Mouse (Mus musculus) embryonic facial prominence, embryonic 12.5 days (tissue): ENCODE results near the gene 1810010H24Rik. TPM values are rescaled to one million over a fixed set of nuclear protein-coding genes. Genes with fewer than 3 reads are reported as not detected.
"Not testable (repeated sequence)": the region's sequence is repeated elsewhere in the genome, so short reads cannot be mapped to it uniquely, and the experiment has no call there.

ENCODE experiments used
- ATAC-seq: fragments of 200-750 bp; cut with Nextera tagmentation; 2 replicates; pipeline ENCODE4 v1.8.0; 2017; ENCODE audit not compliant: insufficient number of reproducible peaks, insufficient read depth, low FRiP score, low TSS enrichment
- H3K27ac ChIP-seq: fragments of 300-500 bp; sonication (generic); 2 replicates; pipeline ENCODE4 v1.5.1; 2016; ENCODE audit warnings: mild to moderate bottlenecking
- H3K27me3 ChIP-seq: fragments of 300-500 bp; sonication (generic); 2 replicates; pipeline ENCODE4 v1.6.1; 2016; ENCODE audit warnings: mild to moderate bottlenecking, moderate library complexity
- H3K36me3 ChIP-seq: fragments of 300-500 bp; sonication (generic); 2 replicates; pipeline ENCODE4 v1.6.1; 2016; ENCODE audit warnings: mild to moderate bottlenecking
- H3K4me1 ChIP-seq: fragments of 300-500 bp; sonication (generic); 2 replicates; pipeline ENCODE4 v1.6.1; 2016
- H3K4me2 ChIP-seq: fragments of 300-500 bp; sonication (generic); replicated peaks from 2 replicates; pipeline ENCODE4 v1.6.1; 2016; ENCODE audit warnings: mild to moderate bottlenecking, moderate library complexity
- H3K4me3 ChIP-seq: fragments of 300-500 bp; sonication (generic); 2 replicates; pipeline ENCODE4 v1.5.1; 2016; ENCODE audit warnings: mild to moderate bottlenecking
- H3K9ac ChIP-seq: fragments of 300-500 bp; sonication (generic); 2 replicates; pipeline ENCODE4 v1.6.1; 2016; ENCODE audit warnings: mild to moderate bottlenecking, moderate library complexity
- H3K9me3 ChIP-seq: fragments of 300-500 bp; sonication (generic); 2 replicates; pipeline ENCODE4 v1.6.1; 2016; ENCODE audit warnings: mild to moderate bottlenecking, moderate library complexity
- WGBS: fragments of 180-500 bp; shearing (Covaris S2); methylation state at CpG from one replicate; pipeline ENCODE4 v1.1.7; 2016; 5-methylcytosine and 5-hydroxymethylcytosine counted together
- polyA plus RNA-seq: library from polyadenylated mRNA; unstranded; fragments of >200 nt; fragmentation: Nextera tagmentation; extraction: Ambion mirVana; gene quantifications from 2 replicates; pipeline ENCODE4 v1.2.1, GENCODE M21; 2016

Gene 1810010H24Rik
- 1.6 and 2.3 TPM in 2 replicates for polyA plus RNA-seq

DNA sequence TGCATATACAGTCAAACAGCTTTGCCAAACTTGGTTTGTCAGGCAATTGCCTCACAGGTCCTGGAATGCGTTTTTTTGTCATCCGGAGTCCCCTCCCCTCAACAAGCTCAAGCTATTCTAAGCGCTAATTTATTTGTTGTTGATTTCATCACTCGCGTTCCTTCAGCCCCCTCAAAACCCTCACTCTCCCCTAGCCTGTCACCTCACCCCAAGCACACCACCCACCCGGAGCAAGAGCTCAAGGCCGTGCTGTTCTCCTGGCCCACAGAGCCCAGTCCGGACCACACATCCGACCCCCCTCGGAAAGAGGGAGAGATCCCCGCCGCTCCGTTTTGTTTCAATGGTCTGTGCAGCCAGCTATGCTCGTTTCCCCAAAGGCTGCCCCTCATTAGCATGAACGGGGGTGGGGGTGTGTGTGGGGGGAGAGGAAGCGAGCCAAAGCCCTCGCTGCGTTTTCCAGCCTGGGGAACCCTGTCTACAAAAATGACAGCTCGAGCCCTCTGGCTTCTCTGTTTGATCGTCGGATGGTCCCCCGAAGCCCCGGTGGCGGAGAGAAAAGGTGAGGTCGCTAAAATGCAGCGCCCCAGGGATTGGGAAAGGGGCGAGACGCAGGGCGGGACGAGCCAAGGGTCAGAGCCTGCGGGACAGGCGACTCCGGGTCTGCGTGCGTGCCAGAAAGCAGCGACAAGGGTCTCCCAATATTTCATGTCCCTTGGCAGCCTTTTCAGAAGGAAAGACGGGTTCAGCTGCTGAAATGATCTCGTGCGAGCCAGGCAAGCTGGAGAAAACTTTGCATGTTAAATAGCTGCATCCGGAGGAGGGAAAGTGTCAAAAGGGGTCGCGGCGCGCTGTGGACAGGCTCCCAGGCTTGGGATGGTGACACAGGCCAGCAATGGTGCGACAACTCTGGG, at the start of gene 1810010H24Rik:
TSS of gene 1810010H24Rik (plus strand) at position 271 of the 911 bp plus-strand sequence.
- Histone ChIP-seq H3K4me2 (peak within 1 kb of the TSS; percentile 86), H3K9me3 (no peaks in the 10 kb centered on the region), H3K27ac (no peak within 1 kb of the TSS), H3K27me3 (peaks cover 21% of the 10 kb centered on the region), H3K36me3 (no peaks in the 10 kb centered on the region), H3K4me1 (peaks cover 30% of the 10 kb centered on the region), H3K4me3 (peak within 1 kb of the TSS; percentile 46), H3K9ac (peak within 1 kb of the TSS; percentile 37)
- under 1% methylated on average over 45 of the region's 45 CpGs for WGBS
- no peak for ATAC-seq

DNA sequence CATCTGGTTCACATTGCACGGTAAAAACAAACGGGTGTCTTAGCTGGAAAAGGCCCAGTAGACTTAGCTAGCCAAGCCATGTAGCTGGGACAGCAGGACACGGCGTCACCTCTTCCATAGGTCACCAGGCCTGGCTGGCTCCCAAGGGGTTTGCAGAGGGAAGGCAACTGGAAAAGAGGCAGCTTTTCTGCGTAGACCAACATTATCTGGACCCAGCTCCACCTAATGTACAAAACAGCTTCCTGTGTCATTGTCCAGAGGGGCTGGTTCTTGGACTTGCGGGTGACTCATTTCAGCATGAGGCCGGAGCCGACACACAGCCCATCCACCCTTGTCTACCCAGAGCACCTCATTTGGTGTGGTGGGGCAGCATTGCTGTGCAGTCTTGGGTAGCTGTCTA, 49.3 kb upstream of the 1810010H24Rik start:
- Histone ChIP-seq H3K4me3 (no peak overlapping the region), H3K36me3 (no peaks in the 10 kb centered on the region), H3K4me2 (no peak overlapping the region), H3K27ac (no peak overlapping the region), H3K9ac (no peak overlapping the region), H3K9me3 (no peaks in the 10 kb centered on the region), H3K27me3 (no peaks in the 10 kb centered on the region), H3K4me1 (0 out of 2 replicates have a peak, but pooled peaks cover 5% of the 10 kb centered on the region)
- WGBS = 75% methylated on average over 8 of the region's 8 CpGs
- ATAC-seq = no peak

DNA sequence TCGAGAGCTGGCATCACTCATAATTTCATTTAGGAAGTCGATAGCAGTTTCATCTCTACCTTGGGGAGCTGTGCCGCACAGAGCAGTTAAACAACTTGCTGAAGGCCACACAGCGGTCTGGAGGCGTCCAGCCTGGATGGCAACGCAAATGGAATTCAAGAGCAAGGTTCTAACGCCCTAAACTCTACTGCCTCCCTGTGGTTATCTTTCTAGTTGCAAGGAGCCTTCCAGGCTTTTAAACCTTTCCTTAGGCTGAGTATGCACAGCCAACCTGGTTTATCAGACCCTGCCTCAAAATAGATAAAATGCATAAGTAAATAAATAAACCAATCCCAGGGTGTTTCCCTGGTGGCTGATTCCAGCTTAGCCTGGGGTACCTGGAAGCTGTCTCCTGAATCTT, 45.0 kb upstream of the 1810010H24Rik start:
- Histone ChIP-seq H3K9me3 (no peaks in the 10 kb centered on the region), H3K4me2 (no peak overlapping the region), H3K4me1 (0 out of 2 replicates have a peak, but pooled peaks cover 5% of the 10 kb centered on the region), H3K9ac (no peak overlapping the region), H3K4me3 (no peak overlapping the region), H3K27ac (no peak overlapping the region), H3K36me3 (no peaks in the 10 kb centered on the region; the same call in 1 of the 2 replicates), H3K27me3 (no peaks in the 10 kb centered on the region)
- ATAC-seq = no peak
- 28% methylated on average over 7 of the region's 7 CpGs for WGBS

GRCm38 (mm10) chr11:106981787-106982186, 43.7 kb upstream of the 1810010H24Rik start:
- no peak for ATAC-seq
- no peaks in the 10 kb centered on the region for H3K27me3 ChIP-seq
- H3K4me2 ChIP-seq = no peak overlapping the region
- H3K27ac ChIP-seq = no peak overlapping the region
- WGBS = 56% methylated on average over 1 of the region's 1 CpGs
- H3K4me3 ChIP-seq = no peak overlapping the region
- no peak overlapping the region for H3K9ac ChIP-seq
- H3K36me3 ChIP-seq = no peaks in the 10 kb centered on the region; the same call in 1 of the 2 replicates
- H3K9me3 ChIP-seq = no peaks in the 10 kb centered on the region
- no peaks in the 10 kb centered on the region for H3K4me1 ChIP-seq

DNA sequence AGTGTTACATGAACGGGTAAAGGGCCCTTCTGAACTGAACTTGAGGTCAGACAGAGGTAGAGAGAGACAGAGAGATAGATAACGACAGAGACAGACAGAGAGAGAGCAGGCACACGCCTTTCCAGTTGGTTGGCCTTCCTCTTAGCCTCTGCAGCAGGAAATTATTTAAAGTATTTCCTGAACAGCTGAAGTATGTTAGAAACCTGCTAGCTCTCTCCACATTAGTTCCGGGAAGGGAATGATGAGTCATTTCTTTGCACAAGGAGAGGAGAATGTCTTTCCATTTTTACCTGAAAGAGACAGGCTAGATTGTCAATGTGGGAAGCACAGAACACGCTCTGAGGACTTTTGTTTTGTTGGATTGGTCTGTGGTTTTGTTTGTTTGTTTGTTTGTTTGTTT, 43.1 kb upstream of the 1810010H24Rik start:
- Histone ChIP-seq H3K27me3 (no peaks in the 10 kb centered on the region), H3K9me3 (no peaks in the 10 kb centered on the region), H3K4me1 (no peaks in the 10 kb centered on the region), H3K36me3 (peaks cover 2% of the 10 kb centered on the region; the same call in 1 of the 2 replicates), H3K4me2 (no peak overlapping the region), H3K27ac (no peak overlapping the region), H3K9ac (no peak overlapping the region), H3K4me3 (no peak overlapping the region)
- WGBS = 40% methylated on average over 5 of the region's 5 CpGs
- no peak for ATAC-seq

DNA sequence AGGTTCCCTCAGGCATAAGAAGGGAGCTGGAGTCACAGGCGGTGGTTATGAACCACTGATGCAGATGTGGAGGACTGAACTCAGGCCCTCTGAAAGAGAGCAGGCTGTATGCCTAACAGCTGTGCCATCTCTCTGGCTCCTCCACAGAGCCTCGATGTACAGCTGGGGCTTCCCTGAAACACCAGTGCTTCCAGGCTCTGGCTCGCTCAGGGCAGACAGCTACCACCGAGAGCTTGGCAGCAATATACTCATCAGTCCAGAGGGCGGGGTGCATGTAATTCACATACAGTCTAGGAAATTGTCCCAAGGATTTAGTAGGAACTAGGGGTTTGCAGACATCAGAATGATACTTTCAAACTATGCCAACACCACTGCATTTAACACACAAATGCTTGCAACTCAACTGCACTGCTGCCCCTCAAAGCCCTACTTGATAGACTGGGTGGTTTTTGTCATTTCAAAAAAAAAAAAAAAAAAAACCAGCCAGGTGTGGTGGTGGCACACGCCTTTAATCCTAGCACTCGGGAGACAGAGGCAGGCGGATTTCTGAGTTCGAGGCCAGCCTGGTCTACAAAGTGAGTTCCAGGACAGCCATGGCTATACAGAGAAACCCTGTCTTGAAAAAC, 39.4 kb upstream of the 1810010H24Rik start:
- not testable (repeated sequence) for H3K27me3 ChIP-seq, H3K27ac ChIP-seq, H3K4me1 ChIP-seq, H3K4me2 ChIP-seq, H3K4me3 ChIP-seq, ATAC-seq, H3K9me3 ChIP-seq, H3K9ac ChIP-seq
- whole genome bisulfite sequencing = 84% methylated on average over 9 of the region's 9 CpGs
- H3K36me3 ChIP-seq = peaks cover 31% of the 10 kb centered on the region

GRCm38 (mm10) chr11:106987384-106987783, 38.1 kb upstream of the 1810010H24Rik start:
- peaks cover 41% of the 10 kb centered on the region for H3K36me3 ChIP-seq
- 92% methylated on average over 2 of the region's 2 CpGs for WGBS

GRCm38 (mm10) chr11:106994246-106995085, 31.0 kb upstream of the 1810010H24Rik start:
- no peaks in the 10 kb centered on the region for H3K9me3 ChIP-seq
- H3K9ac ChIP-seq = no peak overlapping the region
- WGBS = 90% methylated on average over 3 of the region's 3 CpGs
- H3K4me3 ChIP-seq = no peak overlapping the region
- no peak overlapping the region for H3K4me2 ChIP-seq
- no peak for ATAC-seq
- H3K27ac ChIP-seq = no peak overlapping the region
- peaks cover 62% of the 10 kb centered on the region for H3K36me3 ChIP-seq
- H3K27me3 ChIP-seq = no peaks in the 10 kb centered on the region
- H3K4me1 ChIP-seq = 0 out of 2 replicates have a peak, but pooled peaks cover 5% of the 10 kb centered on the region

More at GRCm38 (mm10) chr11:106987384-106987783, 38.1 kb upstream of the 1810010H24Rik start:
- H3K4me3 ChIP-seq = no peak overlapping the region
- H3K4me1 ChIP-seq = no peaks in the 10 kb centered on the region
- no peaks in the 10 kb centered on the region for H3K9me3 ChIP-seq
- no peaks in the 10 kb centered on the region for H3K27me3 ChIP-seq
- no peak overlapping the region for H3K27ac ChIP-seq
- H3K9ac ChIP-seq = no peak overlapping the region
- no peak overlapping the region for H3K4me2 ChIP-seq
- ATAC-seq = no peak

- not testable (repeated sequence) for H3K4me1 ChIP-seq, ATAC-seq, H3K4me3 ChIP-seq, H3K27ac ChIP-seq, H3K27me3 ChIP-seq, H3K9ac ChIP-seq, H3K9me3 ChIP-seq
- peak overlapping the region; percentile 63 for H3K4me2 ChIP-seq
- peaks cover 45% of the 10 kb centered on the region for H3K36me3 ChIP-seq
- WGBS = 94% methylated on average over 7 of the region's 7 CpGs
Observed at GRCm38 (mm10) chr11:106996492-106996891, 29.0 kb upstream of the 1810010H24Rik start.

GRCm38 (mm10) chr11:106997976-106998375, 27.5 kb upstream of the 1810010H24Rik start:
- ATAC-seq = no peak
- peak overlapping the region; percentile 63 for H3K4me2 ChIP-seq
- 15% methylated on average over 5 of the region's 5 CpGs for WGBS
- no peaks in the 10 kb centered on the region for H3K9me3 ChIP-seq
- H3K27ac ChIP-seq = no peak overlapping the region
- 0 out of 2 replicates have a peak, but pooled peaks cover 5% of the 10 kb centered on the region for H3K4me1 ChIP-seq
- peaks cover 35% of the 10 kb centered on the region for H3K36me3 ChIP-seq
- peak overlapping the region; percentile 97 for H3K9ac ChIP-seq
- peak overlapping the region; percentile 100 for H3K4me3 ChIP-seq
- no peaks in the 10 kb centered on the region for H3K27me3 ChIP-seq

DNA sequence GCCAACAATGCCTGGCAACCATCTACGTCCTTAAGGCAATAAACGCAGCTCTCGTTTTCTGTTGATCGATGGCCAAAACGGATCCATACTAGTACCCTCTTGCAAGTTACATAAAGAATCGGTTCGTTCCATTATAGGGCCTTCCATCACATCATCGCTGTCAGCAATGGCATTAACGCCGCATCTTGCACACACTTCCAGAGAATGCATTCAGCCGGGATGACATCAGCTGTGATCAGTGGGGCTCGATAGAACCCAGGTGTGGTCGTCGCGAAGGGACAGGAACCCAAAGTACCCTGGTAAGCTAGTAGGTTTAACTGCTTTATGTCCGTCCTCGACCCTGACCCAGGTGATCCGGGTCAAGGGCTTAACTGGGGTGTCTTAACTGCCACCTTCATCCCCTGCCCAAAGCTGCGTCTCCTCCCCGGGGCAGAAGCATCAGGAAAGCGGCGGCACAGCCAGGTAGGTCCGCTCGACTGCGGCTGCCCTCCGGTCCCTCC, 26.8 kb upstream of the 1810010H24Rik start:
- under 1% methylated on average over 25 of the region's 26 CpGs for WGBS
- peak overlapping the region; percentile 100 for H3K4me3 ChIP-seq
- ATAC-seq = peak; percentile 16; the same call in 1 of the 2 replicates
- no peaks in the 10 kb centered on the region for H3K9me3 ChIP-seq
- 0 out of 2 replicates have a peak, but pooled peaks cover 5% of the 10 kb centered on the region for H3K4me1 ChIP-seq
- H3K27me3 ChIP-seq = no peaks in the 10 kb centered on the region
- H3K27ac ChIP-seq = peak overlapping the region; percentile 94
- peak overlapping the region; percentile 97 for H3K9ac ChIP-seq
- H3K4me2 ChIP-seq = peak overlapping the region; percentile 63
- H3K36me3 ChIP-seq = peaks cover 29% of the 10 kb centered on the region
